Mouse (Mus musculus) embryonic fibroblast, embryonic 13.5 days (primary cell): ENCODE results near the gene Atf7.

ENCODE experiments used
- CTCF ChIP-seq: IDR thresholded peaks from 2 replicates; pipeline ENCODE4 v1.5.1; 2011; ENCODE audit warnings: mild to moderate bottlenecking, control low read depth, low read length, moderate library complexity, borderline replicate concordance; ENCODE audit not compliant: insufficient read depth
- POLR2A ChIP-seq: IDR thresholded peaks from 2 replicates; pipeline ENCODE4 v1.6.1; 2011; ENCODE audit warnings: low read depth, mild to moderate bottlenecking, control low read depth, low read length, moderate library complexity

DNA sequence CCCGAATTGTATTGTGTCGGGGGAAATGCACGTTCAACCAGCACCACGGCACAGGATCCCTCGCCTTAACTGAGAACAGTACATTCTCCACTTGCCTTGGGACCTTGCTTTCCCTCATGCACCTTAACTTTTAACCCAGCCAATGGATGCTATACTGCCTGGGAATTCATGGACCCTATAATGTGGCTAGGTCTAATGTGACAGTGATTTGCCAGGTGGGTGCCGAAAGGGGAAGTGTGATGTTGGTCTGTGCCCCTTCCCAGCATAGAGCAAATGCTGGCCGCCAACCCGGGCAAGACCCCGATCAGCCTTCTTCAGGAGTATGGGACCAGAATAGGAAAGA lies 106.4 kb downstream of the Atf7 start:
- no peak for TF ChIP-seq CTCF
- TF ChIP-seq POLR2A = peak; percentile 68; the same call in 1 of the 2 replicates
